Mouse (Mus musculus) ES-Bruce4 (cell line): Measurements from ENCODE around the gene Ccnd1. TPM values are rescaled to one million over a fixed set of nuclear protein-coding genes. Genes with fewer than 3 reads are reported as not detected.

ENCODE experiments used
- H3K27ac ChIP-seq: 2 replicates; pipeline ENCODE4 v1.5.1; 2012; ENCODE audit warnings: low read length, inconsistent platforms; ENCODE audit not compliant: insufficient read depth
- H3K27me3 ChIP-seq: 2 replicates; pipeline ENCODE4 v1.6.1; 2012; ENCODE audit warnings: mild to moderate bottlenecking, low read length, inconsistent platforms; ENCODE audit not compliant: control insufficient read depth, poor library complexity, insufficient read depth, severe bottlenecking
- H3K36me3 ChIP-seq: 2 replicates; pipeline ENCODE4 v1.6.1; 2012; ENCODE audit warnings: inconsistent platforms, mild to moderate bottlenecking, low read length, moderate library complexity; ENCODE audit not compliant: control insufficient read depth, poor library complexity, insufficient read depth, severe bottlenecking
- H3K4me1 ChIP-seq: one replicate; pipeline ENCODE4 v1.8.1; 2011; ENCODE audit warnings: low read length; ENCODE audit not compliant: control insufficient read depth, insufficient read depth
- H3K4me3 ChIP-seq: 2 replicates; pipeline ENCODE4 v1.5.1; 2011; ENCODE audit warnings: low read depth, mild to moderate bottlenecking, low read length
- H3K9ac ChIP-seq: 2 replicates; pipeline ENCODE4 v1.6.1; 2012; ENCODE audit warnings: low read depth, mild to moderate bottlenecking, inconsistent platforms; ENCODE audit not compliant: poor library complexity, severe bottlenecking
- H3K9me3 ChIP-seq: replicated peaks from 2 replicates; pipeline ENCODE4 v1.6.1; 2012; ENCODE audit warnings: mild to moderate bottlenecking, low read length, inconsistent platforms; ENCODE audit not compliant: control insufficient read depth, poor library complexity, insufficient read depth, severe bottlenecking
- CTCF ChIP-seq: IDR thresholded peaks from one replicate; pipeline ENCODE4 v1.8.1; 2011; ENCODE audit warnings: low read depth, low read length
- EP300 ChIP-seq: IDR thresholded peaks from 2 replicates; pipeline ENCODE4 v1.6.1; 2011; ENCODE audit warnings: low read depth, low read length; ENCODE audit not compliant: insufficient read depth
- POLR2A ChIP-seq: IDR thresholded peaks from one replicate; pipeline ENCODE4 v1.8.1; 2011; ENCODE audit warnings: low read length; ENCODE audit not compliant: insufficient read depth
- polyA plus RNA-seq: library from polyadenylated mRNA; stranded (reverse); fragments of >200 nt; gene quantifications from 2 replicates; pipeline ENCODE4 v1.2.4, GENCODE M21; 2011; ENCODE audit warnings: low read depth; ENCODE audit not compliant: missing spikeins, insufficient read depth, insufficient read length

The Ccnd1 gene
- polyA plus RNA-seq, 1 experiment, result 36.5 TPM

GRCm38 (mm10) chr7:144963911-144964310 lies 24.2 kb upstream of the Ccnd1 start:
- H3K27ac ChIP-seq, result no peak overlapping the region
- no peaks in the 10 kb centered on the region for H3K27me3 ChIP-seq
- no peaks in the 10 kb centered on the region for H3K9me3 ChIP-seq
- no peak overlapping the region for H3K4me3 ChIP-seq
- no peaks in the 10 kb centered on the region for H3K4me1 ChIP-seq
- no peak for TF ChIP-seq CTCF
- no peak for TF ChIP-seq POLR2A
- no peak for TF ChIP-seq EP300
- no peaks in the 10 kb centered on the region for H3K36me3 ChIP-seq
- H3K9ac ChIP-seq, result no peak overlapping the region

- no peaks in the 10 kb centered on the region for H3K4me1 ChIP-seq
- no peak overlapping the region for H3K9ac ChIP-seq
- TF ChIP-seq EP300 (no peak), POLR2A (no peak), CTCF (no peak)
- H3K9me3 ChIP-seq, result no peaks in the 10 kb centered on the region
- H3K4me3 ChIP-seq, result no peak overlapping the region
- no peaks in the 10 kb centered on the region for H3K27me3 ChIP-seq
- no peak overlapping the region for H3K27ac ChIP-seq
- H3K36me3 ChIP-seq, result no peaks in the 10 kb centered on the region
These were observed 19.0 kb upstream of the Ccnd1 start for GRCm38 (mm10) chr7:144958509-144959395.

DNA sequence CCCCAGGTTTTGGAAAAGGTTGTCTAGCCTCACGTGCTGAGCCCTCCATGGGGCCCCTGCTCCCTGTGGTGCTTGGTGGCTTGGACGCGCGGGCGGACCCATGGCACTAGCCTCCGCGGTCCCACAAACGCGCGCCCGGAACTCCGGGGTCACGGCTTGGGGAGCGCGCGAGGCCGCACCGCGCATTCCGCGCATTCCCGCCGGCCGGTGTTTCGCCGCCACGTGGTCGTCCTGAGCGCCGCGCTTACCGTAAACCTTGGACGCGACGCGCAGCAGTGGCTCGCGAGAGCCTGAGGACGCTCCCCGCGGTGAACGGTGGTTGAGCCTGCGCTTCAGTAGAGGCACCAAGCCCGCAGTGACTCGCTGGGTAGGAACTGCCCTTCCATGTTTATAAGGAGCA lies 3.5 kb upstream of the Ccnd1 start:
- peak overlapping the region; percentile 88 for H3K4me3 ChIP-seq
- no peak for TF ChIP-seq POLR2A
- peak; percentile 90 for TF ChIP-seq EP300
- H3K4me1 ChIP-seq, result no peaks in the 10 kb centered on the region
- peak overlapping the region; percentile 69 for H3K27ac ChIP-seq
- H3K9me3 ChIP-seq, result no peaks in the 10 kb centered on the region
- H3K36me3 ChIP-seq, result no peaks in the 10 kb centered on the region
- H3K27me3 ChIP-seq, result no peaks in the 10 kb centered on the region
- peak overlapping the region; percentile 79 for H3K9ac ChIP-seq

DNA sequence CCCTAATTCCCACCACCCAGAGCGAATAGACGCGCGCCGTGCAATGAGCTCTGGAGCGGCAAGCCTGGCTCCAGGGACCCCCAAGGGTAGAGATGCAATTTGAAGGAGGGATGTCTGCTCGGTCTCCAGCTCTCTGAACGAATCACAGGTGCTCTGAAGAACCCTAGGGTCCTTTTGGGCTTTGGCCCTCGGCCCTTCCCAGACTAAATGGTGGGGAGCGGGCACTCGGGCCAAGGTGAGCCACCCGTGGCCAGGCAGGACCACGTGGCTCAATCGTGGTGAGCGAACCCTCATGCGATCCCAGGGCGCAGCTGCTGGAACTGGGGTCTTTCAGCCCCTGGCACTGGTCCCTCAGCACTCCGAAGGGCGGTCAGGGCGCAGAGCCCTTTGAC lies 3.0 kb upstream of the Ccnd1 start:
- peak overlapping the region; percentile 88 for H3K4me3 ChIP-seq
- H3K27me3 ChIP-seq, result no peaks in the 10 kb centered on the region
- H3K9ac ChIP-seq, result peak overlapping the region; percentile 79
- H3K9me3 ChIP-seq, result no peaks in the 10 kb centered on the region
- peak overlapping the region; percentile 69 for H3K27ac ChIP-seq
- no peaks in the 10 kb centered on the region for H3K36me3 ChIP-seq
- H3K4me1 ChIP-seq, result no peaks in the 10 kb centered on the region
- TF ChIP-seq POLR2A (no peak), EP300 (no peak), CTCF (no peak)

GRCm38 (mm10) chr7:144942071-144942743 lies 2.5 kb upstream of the Ccnd1 start:
- no peaks in the 10 kb centered on the region for H3K4me1 ChIP-seq
- no peaks in the 10 kb centered on the region for H3K27me3 ChIP-seq
- TF ChIP-seq CTCF (no peak), POLR2A (no peak), EP300 (0 out of 2 replicates have a peak, but pooled peaks have one; percentile 45)
- peak overlapping the region; percentile 88 for H3K4me3 ChIP-seq
- no peaks in the 10 kb centered on the region for H3K9me3 ChIP-seq
- H3K36me3 ChIP-seq, result no peaks in the 10 kb centered on the region
- peak overlapping the region; percentile 79 for H3K9ac ChIP-seq
- peak overlapping the region; percentile 69 for H3K27ac ChIP-seq
